Comparison of ENCODE assay signal across 7 mouse cellular contexts in the genomic region with DNA sequence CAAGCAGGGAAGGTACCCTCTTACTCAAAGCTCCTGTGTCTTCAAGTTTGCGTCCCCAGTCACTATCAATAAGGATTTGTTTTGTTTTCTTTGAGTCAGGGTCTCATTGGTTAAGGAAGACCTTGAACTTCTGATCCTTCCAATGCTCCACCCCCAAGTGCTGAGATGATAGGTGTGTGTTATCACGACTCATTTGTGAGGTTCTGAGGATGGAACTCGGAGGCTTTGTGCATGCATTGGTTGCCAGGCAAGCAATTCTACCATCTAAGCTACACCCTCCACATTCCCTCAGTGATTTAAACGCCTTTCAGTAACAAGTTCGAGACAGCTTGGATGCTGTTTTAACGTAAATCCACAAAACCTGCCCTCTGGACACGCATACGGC. TPM values are rescaled to one million over a fixed set of nuclear protein-coding genes. Genes with fewer than 3 reads are reported as not detected.
DNase-seq lines count a peak whose midpoint lies in the region; ATAC-seq and TF ChIP-seq lines count a peak whose summit lies in the region.

No protein-coding gene starts in this region.

- H3K27me3 ChIP-seq in spleen, adult 2 months (ENCODE audit: control insufficient read depth, insufficient read depth, low read length) = no peaks in the 10 kb centered on the region
- peaks cover 9% of the 10 kb centered on the region for H3K27me3 ChIP-seq in erythroblast, embryonic 14.5 days (ENCODE audit: control insufficient read depth)
- H3K27me3 ChIP-seq in limb, embryonic 13.5 days = no peaks in the 10 kb centered on the region
- no peaks in the 10 kb centered on the region for H3K27me3 ChIP-seq in stomach, embryonic 16.5 days (ENCODE audit: control insufficient read depth, insufficient read depth, low read length)

- H3K27ac ChIP-seq in spleen, adult 2 months (ENCODE audit: insufficient read depth, low read length) = peak overlapping the region; percentile 64
- H3K27ac ChIP-seq in limb, embryonic 13.5 days = peak overlapping the region; percentile 77
- peak overlapping the region; percentile 80 for H3K27ac ChIP-seq in stomach, embryonic 16.5 days (ENCODE audit: low read length)

- DNase-seq in spleen, adult 2 months (ENCODE audit: low read depth in 1 of 2, low spot score in 2 of 2) = no peak
- no peak for DNase-seq in spleen, postnatal 4 days (ENCODE audit: low spot score in 2 of 2)
- no peak for DNase-seq in layer of hippocampus, adult 11-12 months (ENCODE audit: low spot score)
- DNase-seq in embryo, embryonic 9.5 days (ENCODE audit: extremely low spot score) = no peak

- WGBS in spleen, adult 2 months = 12% methylated on average over 8 of the region's 8 CpGs
- 12% methylated on average over 8 of the region's 8 CpGs for WGBS in limb, embryonic 13.5 days
- 6% methylated on average over 8 of the region's 8 CpGs for WGBS in stomach, embryonic 16.5 days

- peak overlapping the region; percentile 72 for H3K9ac ChIP-seq in limb, embryonic 13.5 days
- H3K9ac ChIP-seq in stomach, embryonic 16.5 days (ENCODE audit: low read length) = peak overlapping the region; percentile 77

- no peak for TF ChIP-seq CTCF in spleen, adult 2 months (IDR thresholded peaks at IDR 0.05; ENCODE audit: extremely low read depth, insufficient read depth, insufficient read length, insufficient replicate concordance)

- no peaks in the 10 kb centered on the region for H3K36me3 ChIP-seq in spleen, adult 2 months (ENCODE audit: control insufficient read depth, insufficient read depth, low read length)
- peaks cover 18% of the 10 kb centered on the region for H3K36me3 ChIP-seq in erythroblast, embryonic 14.5 days (ENCODE audit: control insufficient read depth)
- H3K36me3 ChIP-seq in limb, embryonic 13.5 days = 0 out of 2 replicates have a peak, but pooled peaks cover 3% of the 10 kb centered on the region
- H3K36me3 ChIP-seq in stomach, embryonic 16.5 days (ENCODE audit: control insufficient read depth, insufficient read depth, low read length) = no peaks in the 10 kb centered on the region

- peak overlapping the region; percentile 93 for H3K4me2 ChIP-seq in limb, embryonic 13.5 days (replicated peaks)
- peak overlapping the region; percentile 82 for H3K4me2 ChIP-seq in stomach, embryonic 16.5 days (ENCODE audit: low read depth, low read length)

- no peaks in the 10 kb centered on the region for H3K9me3 ChIP-seq in erythroblast, embryonic 14.5 days (ENCODE audit: control insufficient read depth, low read length)
- no peaks in the 10 kb centered on the region for H3K9me3 ChIP-seq in limb, embryonic 13.5 days
- no peaks in the 10 kb centered on the region for H3K9me3 ChIP-seq in stomach, embryonic 16.5 days (replicated peaks; ENCODE audit: control insufficient read depth, low read length)

- H3K4me3 ChIP-seq in spleen, adult 2 months (ENCODE audit: extremely low read depth, insufficient read depth, insufficient read length) = peak overlapping the region; percentile 61
- H3K4me3 ChIP-seq in erythroblast, embryonic 14.5 days (replicated peaks) = peak overlapping the region; percentile 86
- peak overlapping the region; percentile 67 for H3K4me3 ChIP-seq in limb, embryonic 13.5 days
- peak overlapping the region; percentile 68 for H3K4me3 ChIP-seq in stomach, embryonic 16.5 days (replicated peaks; ENCODE audit: low read length)

- ATAC-seq in limb, embryonic 13.5 days (ENCODE audit: low FRiP score, low read depth) = peak; percentile 2; the same call in 1 of the 2 replicates
- no peak for ATAC-seq in stomach, embryonic 16.5 days (ENCODE audit: insufficient read depth, low FRiP score)

- peaks cover 7% of the 10 kb centered on the region; the same call in 1 of the 2 replicates for H3K4me1 ChIP-seq in spleen, adult 2 months (ENCODE audit: control insufficient read depth, insufficient read depth, insufficient read length)
- peaks cover 42% of the 10 kb centered on the region for H3K4me1 ChIP-seq in erythroblast, embryonic 14.5 days (ENCODE audit: control insufficient read depth)
- peaks cover 22% of the 10 kb centered on the region for H3K4me1 ChIP-seq in limb, embryonic 13.5 days
- peaks cover 19% of the 10 kb centered on the region for H3K4me1 ChIP-seq in stomach, embryonic 16.5 days (ENCODE audit: control insufficient read depth, insufficient read depth, low read length)

- TF ChIP-seq POLR2A in spleen, adult 2 months (IDR thresholded peaks at IDR 0.05; ENCODE audit: low read depth, low read length) = no peak

RNA-seq across cellular contexts. Expression of gene Pttg1ip, which starts 0.5 kb away (rescaled TPM):
- 63.4 and 65.3 TPM in 2 replicates for polyA plus RNA-seq in spleen, adult 2 months (2012; rRNA removed)
- polyA plus RNA-seq in erythroblast, embryonic 14.5 days (2012) = 7.2 and 9.7 TPM in 2 replicates
- 122 and 124 TPM in 2 replicates for polyA plus RNA-seq in limb, embryonic 13.5 days (2015; fragmentation: Nextera tagmentation; extraction: Ambion mirVana)
- 210 and 244 TPM in 2 replicates for polyA plus RNA-seq in stomach, embryonic 16.5 days (2015; fragmentation: Nextera tagmentation; extraction: Ambion mirVana)

RNA-seq across cellular contexts. Expression of gene Sumo3, which starts 24.9 kb away (rescaled TPM):
- 131 and 154 TPM in 2 replicates for polyA plus RNA-seq in spleen, adult 2 months (2012; rRNA removed)
- 3.1 and 3.3 TPM in 2 replicates for polyA plus RNA-seq in erythroblast, embryonic 14.5 days (2012)
- polyA plus RNA-seq in limb, embryonic 13.5 days (2015; fragmentation: Nextera tagmentation; extraction: Ambion mirVana) = 389 and 422 TPM in 2 replicates
- polyA plus RNA-seq in stomach, embryonic 16.5 days (2015; fragmentation: Nextera tagmentation; extraction: Ambion mirVana) = 324 and 327 TPM in 2 replicates

RNA-seq across cellular contexts. Expression of gene Gm49325, which starts 25.0 kb away (rescaled TPM):
- not detected in 2 replicates for polyA plus RNA-seq in spleen, adult 2 months (2012; rRNA removed)
- polyA plus RNA-seq in erythroblast, embryonic 14.5 days (2012) = not detected in 2 replicates
- polyA plus RNA-seq in limb, embryonic 13.5 days (2015; fragmentation: Nextera tagmentation; extraction: Ambion mirVana) = 3.9 TPM in 1 of 2 replicates, not detected in the other
- 4.4 and 10.1 TPM in 2 replicates for polyA plus RNA-seq in stomach, embryonic 16.5 days (2015; fragmentation: Nextera tagmentation; extraction: Ambion mirVana)

RNA-seq across cellular contexts. Expression of gene Ube2g2, which starts 41.1 kb away (rescaled TPM):
- 31.4 and 34.0 TPM in 2 replicates for polyA plus RNA-seq in spleen, adult 2 months (2012; rRNA removed)
- 2.6 and 2.9 TPM in 2 replicates for polyA plus RNA-seq in erythroblast, embryonic 14.5 days (2012)
- 89.3 and 96.0 TPM in 2 replicates for polyA plus RNA-seq in limb, embryonic 13.5 days (2015; fragmentation: Nextera tagmentation; extraction: Ambion mirVana)
- 78.0 and 82.4 TPM in 2 replicates for polyA plus RNA-seq in stomach, embryonic 16.5 days (2015; fragmentation: Nextera tagmentation; extraction: Ambion mirVana)

RNA-seq across cellular contexts. Expression of gene Itgb2, which starts 51.0 kb away (rescaled TPM):
- polyA plus RNA-seq in spleen, adult 2 months (2012; rRNA removed) = 154 and 176 TPM in 2 replicates
- polyA plus RNA-seq in erythroblast, embryonic 14.5 days (2012) = 0.14 and 0.23 TPM in 2 replicates
- polyA plus RNA-seq in limb, embryonic 13.5 days (2015; fragmentation: Nextera tagmentation; extraction: Ambion mirVana) = 1.2 and 1.3 TPM in 2 replicates
- polyA plus RNA-seq in stomach, embryonic 16.5 days (2015; fragmentation: Nextera tagmentation; extraction: Ambion mirVana) = 6.7 and 8.3 TPM in 2 replicates

Comparison
In these comparisons a context has a peak if more than half of its experiments do, and no peak if none do; other contexts are left out.
1. RNA of gene Sumo3, which starts 24.9 kb away (polyA plus RNA-seq): 389 to 422 TPM in limb, embryonic 13.5 days, 324 to 327 TPM in stomach, embryonic 16.5 days and 131 to 154 TPM in spleen, adult 2 months; 3.1 to 3.3 TPM in erythroblast, embryonic 14.5 days; every median in the first group is over 10 times any median in the second.
2. Peak in every context shown above with its lines, with median percentiles within 50 percentile points of each other: H3K27ac ChIP-seq and H3K4me3 ChIP-seq.